Mouse (Mus musculus): ENCODE results near the gene Sbp.

Gene Sbp

GRCm38 (mm10) chr17:23992789-23993553 lies 51.5 kb downstream of the Sbp start:
- no peak for DNase-seq (ENCODE audit: low spot score)

- peak; percentile 80 for DNase-seq (ENCODE audit: low spot score)
Observed at GRCm38 (mm10) chr17:23993559-23994428, 52.3 kb downstream of the Sbp start.

- no peak for DNase-seq (ENCODE audit: low spot score)
Observed at GRCm38 (mm10) chr17:23994667-23995066, 53.2 kb downstream of the Sbp start.
